Mouse (Mus musculus) c-Kit-positive CD71-negative TER-119-negative erythroid progenitor cells, embryonic 14.5 days (primary cell): Measurements from ENCODE around the gene Gm20830.
"Not testable (repeated sequence)": the region's sequence is repeated elsewhere in the genome, so short reads cannot be mapped to it uniquely, and the experiment has no call there.

ENCODE experiments used
- DNase-seq: peaks from one replicate; pipeline ENCODE4 v3.0.0-alpha.2; 2013; ENCODE audit warnings: low read depth

The Gm20830 gene

DNA sequence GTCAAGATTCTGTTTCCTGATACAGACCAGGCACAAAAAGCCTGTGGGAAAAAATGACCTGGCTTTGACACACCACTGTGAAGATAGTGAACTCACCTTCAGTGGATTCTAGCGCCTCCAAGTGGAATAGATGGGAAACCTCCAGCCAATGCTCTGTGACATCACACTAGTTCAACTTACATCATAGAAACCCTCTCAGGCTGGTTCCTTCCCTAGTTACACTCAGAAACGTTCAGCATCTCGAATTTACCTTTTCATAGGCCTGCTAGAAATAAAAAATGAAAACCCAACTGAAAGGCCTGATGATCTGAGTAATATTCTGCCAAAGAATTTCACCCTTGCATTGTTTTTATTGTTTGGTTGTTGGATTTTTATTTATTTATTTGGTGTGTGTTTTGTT, at the start of gene Gm20830:
TSS of gene Gm20830 (minus strand) at position 101 of the 400 bp plus-strand sequence.
- DNase-seq, result not testable (repeated sequence)
